Mouse (Mus musculus) liver, postnatal 0 days (tissue): ENCODE data around the gene Dclk1. TPM values are rescaled to one million over a fixed set of nuclear protein-coding genes. Genes with fewer than 3 reads are reported as not detected.

Experiments
- ATAC-seq: fragments of 200-750 bp; cut with Nextera tagmentation; 2 replicates; pipeline ENCODE4 v1.8.0; 2017; ENCODE audit warnings: mild to moderate bottlenecking, moderate library complexity
- DNase-seq: peaks from one replicate; pipeline ENCODE4 v3.0.0-alpha.2; 2016
- H3K27ac ChIP-seq: fragments of 300-500 bp; sonication (generic); 2 replicates; pipeline ENCODE4 v1.5.1; 2014; ENCODE audit warnings: antibody characterized with exemption, moderate library complexity, mild to moderate bottlenecking, low read depth
- H3K27me3 ChIP-seq: fragments of 300-500 bp; sonication (generic); 2 replicates; pipeline ENCODE4 v1.6.1; 2014; ENCODE audit warnings: low read length, control low read depth, mixed read lengths; ENCODE audit not compliant: insufficient read depth
- H3K36me3 ChIP-seq: fragments of 300-500 bp; sonication (generic); replicated peaks from 2 replicates; pipeline ENCODE4 v1.6.1; 2014; ENCODE audit warnings: mild to moderate bottlenecking, control low read depth, low read length, moderate library complexity, mixed read lengths; ENCODE audit not compliant: insufficient read depth
- H3K4me1 ChIP-seq: fragments of 300-500 bp; sonication (generic); 2 replicates; pipeline ENCODE4 v1.6.1; 2014; ENCODE audit warnings: antibody characterized with exemption, mild to moderate bottlenecking, control low read depth; ENCODE audit not compliant: insufficient read depth
- H3K4me2 ChIP-seq: fragments of 300-500 bp; sonication (generic); 2 replicates; pipeline ENCODE4 v1.6.1; 2014; ENCODE audit warnings: low read depth, mild to moderate bottlenecking, low read length, moderate library complexity, mixed read lengths
- H3K4me3 ChIP-seq: fragments of 300-500 bp; sonication (generic); 2 replicates; pipeline ENCODE4 v1.5.1; 2014; ENCODE audit warnings: low read depth, low read length
- H3K9ac ChIP-seq: fragments of 300-500 bp; sonication (generic); replicated peaks from 2 replicates; pipeline ENCODE4 v1.6.1; 2014; ENCODE audit warnings: mild to moderate bottlenecking, moderate library complexity
- H3K9me3 ChIP-seq: fragments of 300-500 bp; sonication (generic); 2 replicates; pipeline ENCODE4 v1.6.1; 2016; ENCODE audit warnings: mild to moderate bottlenecking, control low read depth, low read length, mixed read lengths
- CTCF ChIP-seq: sonication (generic); IDR thresholded peaks from 2 replicates; pipeline ENCODE4 v1.5.1; 2016; ENCODE audit warnings: antibody characterized with exemption, low read depth
- EP300 ChIP-seq: IDR thresholded peaks from 2 replicates; pipeline ENCODE4 v1.6.1; 2016; ENCODE audit warnings: antibody characterized with exemption, low read depth, mild to moderate bottlenecking
- WGBS: fragments of 180-500 bp; shearing (Covaris S2); extraction: QIAGEN DNeasy Blood & Tissue Kit; methylation state at CpG from one replicate; pipeline ENCODE4 v1.1.7; 2014; ENCODE audit not compliant: insufficient replicate concordance; 5-methylcytosine and 5-hydroxymethylcytosine counted together
- polyA plus RNA-seq: library from polyadenylated mRNA; unstranded; fragments of >200 nt; fragmentation: Nextera tagmentation; extraction: Ambion mirVana; gene quantifications from 2 replicates; pipeline ENCODE4 v1.2.1, GENCODE M21; 2015

Gene Dclk1
- polyA plus RNA-seq, 1 experiment from 2014 or later = 0.11 TPM

GRCm38 (mm10) chr3:55411547-55411946 lies 169.4 kb downstream of the Dclk1 start:
- Histone ChIP-seq H3K4me1 (no peaks in the 10 kb centered on the region), H3K36me3 (no peaks in the 10 kb centered on the region), H3K9me3 (no peaks in the 10 kb centered on the region), H3K27ac (no peak overlapping the region), H3K4me3 (no peak overlapping the region), H3K27me3 (no peaks in the 10 kb centered on the region), H3K9ac (no peak overlapping the region), H3K4me2 (no peak overlapping the region)
- ATAC-seq (no peak), DNase-seq (no peak)
- TF ChIP-seq EP300 (no peak), CTCF (0 out of 2 replicates have a peak, but pooled peaks have one; percentile 11)

- Histone ChIP-seq H3K4me2 (no peak overlapping the region), H3K9ac (no peak overlapping the region), H3K27ac (no peak overlapping the region), H3K9me3 (no peaks in the 10 kb centered on the region), H3K27me3 (no peaks in the 10 kb centered on the region), H3K4me3 (no peak overlapping the region), H3K4me1 (no peaks in the 10 kb centered on the region), H3K36me3 (no peaks in the 10 kb centered on the region)
- ATAC-seq (no peak), DNase-seq (no peak)
- TF ChIP-seq EP300 = no peak
- TF ChIP-seq CTCF = no peak
- WGBS = 27% methylated on average over 14 of the region's 14 CpGs
Measured at GRCm38 (mm10) chr3:55415527-55415950, 173.4 kb downstream of the Dclk1 start.

DNA sequence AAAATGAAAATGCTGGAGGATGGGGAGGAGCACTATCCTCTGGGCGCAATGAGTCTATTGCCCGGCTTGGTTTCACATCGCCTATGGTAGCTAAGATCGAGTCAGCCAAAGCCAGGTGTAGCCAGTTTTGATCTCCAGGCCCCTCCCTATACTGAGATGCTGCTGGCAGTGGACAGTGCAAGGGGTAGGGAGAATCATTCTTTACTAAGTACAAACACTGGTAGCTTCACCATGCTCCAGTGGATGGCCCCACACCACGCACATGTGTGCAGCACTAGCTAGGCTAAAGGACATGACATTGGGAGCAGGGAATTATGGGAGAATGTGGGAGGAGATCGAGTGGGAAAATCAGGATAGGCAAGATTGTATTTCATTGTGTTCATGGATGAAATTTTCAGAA lies 176.7 kb downstream of the Dclk1 start:
- no peak overlapping the region for H3K27ac ChIP-seq
- no peak overlapping the region for H3K9ac ChIP-seq
- TF ChIP-seq EP300 (no peak), CTCF (no peak)
- H3K4me1 ChIP-seq = no peaks in the 10 kb centered on the region
- no peak overlapping the region for H3K4me3 ChIP-seq
- ATAC-seq = no peak
- no peaks in the 10 kb centered on the region for H3K9me3 ChIP-seq
- no peak overlapping the region for H3K4me2 ChIP-seq
- no peaks in the 10 kb centered on the region for H3K36me3 ChIP-seq
- WGBS = 70% methylated on average over 6 of the region's 6 CpGs
- no peaks in the 10 kb centered on the region for H3K27me3 ChIP-seq
- no peak for DNase-seq

DNA sequence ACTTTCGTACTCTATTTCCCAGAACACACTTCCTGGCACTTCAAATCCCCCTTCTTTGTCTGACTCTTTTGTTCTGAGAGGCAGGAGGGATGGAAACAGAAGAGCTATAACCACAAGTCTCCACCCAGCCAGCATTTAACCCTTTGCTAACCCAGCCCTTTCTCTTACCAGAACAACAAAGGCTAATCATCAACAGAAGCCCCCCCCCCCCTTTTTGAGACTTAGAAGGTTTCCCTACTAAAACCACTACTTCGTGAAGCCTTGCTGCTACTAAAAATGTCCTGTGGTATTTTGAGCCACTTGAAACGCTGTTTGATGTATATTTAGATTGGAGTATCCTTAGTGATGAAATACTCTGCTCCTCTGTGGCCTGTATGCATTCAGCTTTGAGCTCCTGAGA lies 177.2 kb downstream of the Dclk1 start:
- 31% methylated on average over 3 of the region's 3 CpGs for WGBS
- no peak for ATAC-seq
- no peak for DNase-seq

GRCm38 (mm10) chr3:55420436-55421083 lies 178.4 kb downstream of the Dclk1 start:
- Histone ChIP-seq H3K9me3 (no peaks in the 10 kb centered on the region), H3K4me3 (no peak overlapping the region), H3K4me2 (no peak overlapping the region), H3K4me1 (no peaks in the 10 kb centered on the region), H3K27ac (no peak overlapping the region), H3K9ac (no peak overlapping the region), H3K27me3 (no peaks in the 10 kb centered on the region), H3K36me3 (no peaks in the 10 kb centered on the region)
- WGBS = 56% methylated on average over 8 of the region's 8 CpGs
- no peak for TF ChIP-seq CTCF
- TF ChIP-seq EP300 = no peak
- ATAC-seq (no peak), DNase-seq (no peak)

More for the DNA sequence above, 177.2 kb downstream of the Dclk1 start:
- Histone ChIP-seq H3K27me3 (no peaks in the 10 kb centered on the region), H3K4me2 (no peak overlapping the region), H3K36me3 (no peaks in the 10 kb centered on the region), H3K27ac (no peak overlapping the region), H3K9me3 (no peaks in the 10 kb centered on the region), H3K4me3 (no peak overlapping the region), H3K4me1 (no peaks in the 10 kb centered on the region), H3K9ac (no peak overlapping the region)
- TF ChIP-seq CTCF = no peak
- no peak for TF ChIP-seq EP300

DNA sequence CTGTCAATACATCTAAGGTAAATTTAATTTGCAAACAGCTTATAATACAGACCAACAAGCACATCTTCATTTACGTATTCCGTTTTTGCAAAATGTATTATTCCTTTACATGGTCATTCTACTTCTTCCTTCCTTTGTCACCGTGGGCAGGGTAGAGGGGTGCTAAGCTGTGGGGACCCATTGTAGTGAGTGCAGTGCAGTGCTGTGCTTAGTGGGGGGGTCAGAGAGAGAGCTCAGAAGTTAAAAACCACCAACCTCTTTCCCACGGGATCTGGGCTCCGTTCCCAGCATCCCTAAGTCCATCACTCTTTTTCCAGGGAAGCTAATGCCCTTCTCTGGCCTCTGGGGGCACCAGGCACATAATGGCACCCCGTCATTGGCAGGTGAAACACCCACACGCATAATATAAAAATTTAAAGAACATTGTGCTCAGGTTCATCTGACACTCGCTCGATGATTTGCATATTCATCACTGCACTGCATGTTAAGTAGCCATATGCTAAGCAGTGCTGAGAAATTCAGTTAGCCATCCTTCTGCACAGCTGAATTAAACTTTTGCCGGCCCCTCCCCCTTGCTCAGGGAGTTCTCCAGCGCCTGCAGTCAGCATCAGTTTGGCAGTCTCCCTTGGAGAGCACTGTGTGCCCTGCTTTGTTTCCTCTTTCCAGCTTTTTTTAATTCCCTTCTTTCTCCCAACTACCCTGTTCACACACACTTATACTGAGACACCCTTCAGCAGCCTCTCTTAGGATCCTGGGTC lies 181.7 kb downstream of the Dclk1 start:
- TF ChIP-seq CTCF (no peak), EP300 (no peak)
- no peak overlapping the region for H3K27ac ChIP-seq

More for the DNA sequence above, 181.7 kb downstream of the Dclk1 start:
- WGBS = 38% methylated on average over 11 of the region's 11 CpGs
- H3K4me3 ChIP-seq = no peak overlapping the region
- no peaks in the 10 kb centered on the region for H3K4me1 ChIP-seq
- H3K9ac ChIP-seq = no peak overlapping the region
- no peak for DNase-seq
- H3K9me3 ChIP-seq = no peaks in the 10 kb centered on the region
- no peak overlapping the region for H3K4me2 ChIP-seq
- H3K36me3 ChIP-seq = no peaks in the 10 kb centered on the region
- ATAC-seq = no peak
- H3K27me3 ChIP-seq = no peaks in the 10 kb centered on the region
